Mouse (Mus musculus) embryonic facial prominence, embryonic 12.5 days (tissue): Measurements from ENCODE around the gene Ush2a. TPM values are rescaled to one million over a fixed set of nuclear protein-coding genes. Genes with fewer than 3 reads are reported as not detected.

Experiments used
- ATAC-seq: fragments of 200-750 bp; cut with Nextera tagmentation; 2 replicates; pipeline ENCODE4 v1.8.0; 2017; ENCODE audit not compliant: insufficient number of reproducible peaks, insufficient read depth, low FRiP score, low TSS enrichment
- H3K27ac ChIP-seq: fragments of 300-500 bp; sonication (generic); 2 replicates; pipeline ENCODE4 v1.5.1; 2016; ENCODE audit warnings: mild to moderate bottlenecking
- H3K27me3 ChIP-seq: fragments of 300-500 bp; sonication (generic); 2 replicates; pipeline ENCODE4 v1.6.1; 2016; ENCODE audit warnings: mild to moderate bottlenecking, moderate library complexity
- H3K36me3 ChIP-seq: fragments of 300-500 bp; sonication (generic); 2 replicates; pipeline ENCODE4 v1.6.1; 2016; ENCODE audit warnings: mild to moderate bottlenecking
- H3K4me1 ChIP-seq: fragments of 300-500 bp; sonication (generic); 2 replicates; pipeline ENCODE4 v1.6.1; 2016
- H3K4me2 ChIP-seq: fragments of 300-500 bp; sonication (generic); replicated peaks from 2 replicates; pipeline ENCODE4 v1.6.1; 2016; ENCODE audit warnings: mild to moderate bottlenecking, moderate library complexity
- H3K4me3 ChIP-seq: fragments of 300-500 bp; sonication (generic); 2 replicates; pipeline ENCODE4 v1.5.1; 2016; ENCODE audit warnings: mild to moderate bottlenecking
- H3K9ac ChIP-seq: fragments of 300-500 bp; sonication (generic); 2 replicates; pipeline ENCODE4 v1.6.1; 2016; ENCODE audit warnings: mild to moderate bottlenecking, moderate library complexity
- H3K9me3 ChIP-seq: fragments of 300-500 bp; sonication (generic); 2 replicates; pipeline ENCODE4 v1.6.1; 2016; ENCODE audit warnings: mild to moderate bottlenecking, moderate library complexity
- WGBS: fragments of 180-500 bp; shearing (Covaris S2); methylation state at CpG from one replicate; pipeline ENCODE4 v1.1.7; 2016; 5-methylcytosine and 5-hydroxymethylcytosine counted together
- polyA plus RNA-seq: library from polyadenylated mRNA; unstranded; fragments of >200 nt; fragmentation: Nextera tagmentation; extraction: Ambion mirVana; gene quantifications from 2 replicates; pipeline ENCODE4 v1.2.1, GENCODE M21; 2016

Gene Ush2a
- polyA plus RNA-seq, 1 experiment from 2014 or later, result 0.05 TPM

- no peaks in the 10 kb centered on the region for H3K4me1 ChIP-seq
- WGBS, result 60% methylated on average over 2 of the region's 2 CpGs
- H3K9me3 ChIP-seq, result no peaks in the 10 kb centered on the region
- H3K4me2 ChIP-seq, result no peak overlapping the region
- no peak overlapping the region for H3K9ac ChIP-seq
- ATAC-seq, result no peak
- H3K27ac ChIP-seq, result no peak overlapping the region
- no peaks in the 10 kb centered on the region for H3K27me3 ChIP-seq
- H3K36me3 ChIP-seq, result no peaks in the 10 kb centered on the region
- H3K4me3 ChIP-seq, result no peak overlapping the region
Observed at GRCm38 (mm10) chr1:188558911-188559310, 297.1 kb downstream of the Ush2a start.

GRCm38 (mm10) chr1:188566229-188566628 is 304.4 kb downstream of the Ush2a start:
- H3K9me3 ChIP-seq, result no peaks in the 10 kb centered on the region
- no peak overlapping the region for H3K27ac ChIP-seq
- H3K27me3 ChIP-seq, result no peaks in the 10 kb centered on the region
- H3K4me2 ChIP-seq, result no peak overlapping the region
- WGBS, result 80% methylated on average over 5 of the region's 5 CpGs
- no peak for ATAC-seq
- no peaks in the 10 kb centered on the region for H3K36me3 ChIP-seq
- H3K4me1 ChIP-seq, result no peaks in the 10 kb centered on the region
- no peak overlapping the region for H3K4me3 ChIP-seq
- H3K9ac ChIP-seq, result no peak overlapping the region

GRCm38 (mm10) chr1:188567486-188567885 is 305.7 kb downstream of the Ush2a start:
- H3K27ac ChIP-seq, result no peak overlapping the region
- H3K9me3 ChIP-seq, result no peaks in the 10 kb centered on the region
- H3K4me3 ChIP-seq, result no peak overlapping the region
- WGBS, result 74% methylated on average over 4 of the region's 4 CpGs
- no peak overlapping the region for H3K4me2 ChIP-seq
- no peaks in the 10 kb centered on the region for H3K4me1 ChIP-seq
- no peak for ATAC-seq
- no peak overlapping the region for H3K9ac ChIP-seq
- H3K27me3 ChIP-seq, result no peaks in the 10 kb centered on the region
- no peaks in the 10 kb centered on the region for H3K36me3 ChIP-seq

GRCm38 (mm10) chr1:188568295-188568961 is 306.6 kb downstream of the Ush2a start:
- no peak for ATAC-seq
- no peak overlapping the region for H3K4me2 ChIP-seq
- no peaks in the 10 kb centered on the region for H3K4me1 ChIP-seq
- 86% methylated on average over 9 of the region's 9 CpGs for WGBS
- no peaks in the 10 kb centered on the region for H3K27me3 ChIP-seq
- no peak overlapping the region for H3K27ac ChIP-seq
- no peaks in the 10 kb centered on the region for H3K36me3 ChIP-seq
- no peak overlapping the region for H3K4me3 ChIP-seq
- no peaks in the 10 kb centered on the region for H3K9me3 ChIP-seq
- no peak overlapping the region for H3K9ac ChIP-seq

GRCm38 (mm10) chr1:188576246-188576747 is 314.5 kb downstream of the Ush2a start:
- no peak overlapping the region for H3K9ac ChIP-seq
- no peaks in the 10 kb centered on the region for H3K4me1 ChIP-seq
- H3K4me3 ChIP-seq, result no peak overlapping the region
- H3K27me3 ChIP-seq, result no peaks in the 10 kb centered on the region
- no peak overlapping the region for H3K4me2 ChIP-seq
- no peaks in the 10 kb centered on the region for H3K36me3 ChIP-seq
- WGBS, result 78% methylated on average over 8 of the region's 8 CpGs
- no peak for ATAC-seq
- H3K27ac ChIP-seq, result no peak overlapping the region
- H3K9me3 ChIP-seq, result no peaks in the 10 kb centered on the region

- no peak overlapping the region for H3K9ac ChIP-seq
- H3K36me3 ChIP-seq, result no peaks in the 10 kb centered on the region
- H3K9me3 ChIP-seq, result no peaks in the 10 kb centered on the region
- H3K27ac ChIP-seq, result no peak overlapping the region
- WGBS, result 91% methylated on average over 4 of the region's 4 CpGs
- H3K4me3 ChIP-seq, result no peak overlapping the region
- no peak overlapping the region for H3K4me2 ChIP-seq
- no peaks in the 10 kb centered on the region for H3K4me1 ChIP-seq
- ATAC-seq, result no peak
- no peaks in the 10 kb centered on the region for H3K27me3 ChIP-seq
Observed at GRCm38 (mm10) chr1:188577376-188577775, 315.6 kb downstream of the Ush2a start.

- 30% methylated on average over 4 of the region's 4 CpGs for WGBS
- Histone ChIP-seq H3K9ac (no peak overlapping the region), H3K4me1 (no peaks in the 10 kb centered on the region), H3K4me3 (no peak overlapping the region), H3K36me3 (no peaks in the 10 kb centered on the region), H3K4me2 (no peak overlapping the region), H3K27me3 (no peaks in the 10 kb centered on the region), H3K9me3 (no peaks in the 10 kb centered on the region), H3K27ac (no peak overlapping the region)
- no peak for ATAC-seq
Observed at GRCm38 (mm10) chr1:188581136-188581535, 319.3 kb downstream of the Ush2a start.

DNA sequence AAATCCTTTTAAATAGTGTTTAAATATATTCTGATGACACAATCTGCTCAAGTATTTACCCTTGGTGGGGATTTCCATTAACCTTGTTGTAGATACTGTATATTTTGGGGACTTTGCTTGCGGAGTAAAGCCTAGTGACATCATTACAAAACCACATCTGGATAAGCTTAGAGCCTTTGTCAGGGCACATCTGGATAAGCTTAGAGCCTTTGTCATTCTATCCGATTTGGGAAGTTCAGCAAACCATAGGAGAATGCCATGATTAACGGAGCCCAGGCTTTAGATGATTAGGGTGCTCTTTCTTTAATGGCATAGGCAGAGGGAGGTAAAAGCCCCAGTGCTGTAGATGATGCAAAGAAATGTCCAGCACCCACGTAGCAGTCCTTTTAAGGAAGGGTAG is 333.4 kb downstream of the Ush2a start:
- Histone ChIP-seq H3K4me3 (no peak overlapping the region), H3K9ac (no peak overlapping the region), H3K4me1 (0 out of 2 replicates have a peak, but pooled peaks cover 3% of the 10 kb centered on the region), H3K36me3 (no peaks in the 10 kb centered on the region), H3K27me3 (no peaks in the 10 kb centered on the region), H3K4me2 (no peak overlapping the region), H3K27ac (no peak overlapping the region), H3K9me3 (no peaks in the 10 kb centered on the region)
- no peak for ATAC-seq
- WGBS, result 21% methylated on average over 4 of the region's 4 CpGs

- Histone ChIP-seq H3K9me3 (no peaks in the 10 kb centered on the region), H3K4me1 (0 out of 2 replicates have a peak, but pooled peaks cover 3% of the 10 kb centered on the region), H3K4me2 (no peak overlapping the region), H3K4me3 (no peak overlapping the region), H3K27me3 (no peaks in the 10 kb centered on the region), H3K27ac (no peak overlapping the region), H3K9ac (no peak overlapping the region), H3K36me3 (no peaks in the 10 kb centered on the region)
- no peak for ATAC-seq
- WGBS, result 89% methylated on average over 7 of the region's 7 CpGs
Observed at GRCm38 (mm10) chr1:188598052-188598451, 336.2 kb downstream of the Ush2a start.

GRCm38 (mm10) chr1:188599134-188599533 is 337.3 kb downstream of the Ush2a start:
- no peak overlapping the region for H3K4me3 ChIP-seq
- no peaks in the 10 kb centered on the region for H3K27me3 ChIP-seq
- WGBS, result 90% methylated on average over 8 of the region's 8 CpGs
- no peak overlapping the region for H3K9ac ChIP-seq
- H3K4me2 ChIP-seq, result no peak overlapping the region
- ATAC-seq, result no peak
- no peaks in the 10 kb centered on the region for H3K36me3 ChIP-seq
- no peaks in the 10 kb centered on the region for H3K9me3 ChIP-seq
- no peak overlapping the region for H3K27ac ChIP-seq
- H3K4me1 ChIP-seq, result 0 out of 2 replicates have a peak, but pooled peaks cover 3% of the 10 kb centered on the region

DNA sequence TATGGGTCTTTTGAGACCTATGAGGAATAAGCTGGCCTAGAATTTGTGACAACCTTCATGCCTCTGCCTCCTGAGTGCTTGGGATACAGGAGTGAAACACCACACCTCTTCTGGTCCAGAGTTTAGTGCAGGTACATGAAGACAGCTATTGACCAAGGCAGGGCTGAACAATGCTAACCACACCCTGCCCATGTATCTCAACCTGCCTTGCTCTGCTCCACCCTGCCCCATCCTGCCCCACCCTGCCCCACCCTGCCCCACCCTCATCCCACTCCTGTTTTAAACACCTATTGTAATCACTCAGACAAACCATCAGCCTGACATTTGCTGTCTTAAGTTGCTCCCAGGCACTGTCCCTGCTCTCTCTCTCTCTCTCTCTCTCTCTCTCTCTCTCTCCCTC is 344.6 kb downstream of the Ush2a start:
- no peaks in the 10 kb centered on the region for H3K9me3 ChIP-seq
- no peak overlapping the region for H3K4me3 ChIP-seq
- H3K27me3 ChIP-seq, result no peaks in the 10 kb centered on the region
- no peaks in the 10 kb centered on the region for H3K36me3 ChIP-seq
- no peaks in the 10 kb centered on the region for H3K4me1 ChIP-seq
- H3K4me2 ChIP-seq, result no peak overlapping the region
- no peak for ATAC-seq
- H3K27ac ChIP-seq, result no peak overlapping the region
- H3K9ac ChIP-seq, result no peak overlapping the region

DNA sequence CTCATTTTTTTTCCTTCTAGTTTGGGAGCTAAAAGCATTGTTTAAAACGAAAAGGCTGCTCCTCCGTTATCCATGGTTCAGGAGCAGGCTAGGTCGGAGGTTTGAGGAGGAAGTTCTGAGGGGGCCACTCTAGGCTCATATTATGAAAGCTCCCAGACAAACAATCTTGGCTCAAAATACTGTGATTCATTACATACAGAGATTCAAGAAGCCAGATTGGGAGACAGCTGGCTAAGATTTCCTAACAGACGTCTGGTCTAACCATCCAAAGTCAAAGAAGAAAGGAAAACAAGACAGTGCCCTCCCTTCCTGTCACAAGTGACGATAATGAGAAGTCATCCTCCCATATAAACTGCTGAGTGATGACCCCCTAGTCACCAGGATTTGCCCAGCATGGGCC is 354.7 kb downstream of the Ush2a start:
- H3K4me2 ChIP-seq, result no peak overlapping the region
- no peaks in the 10 kb centered on the region for H3K36me3 ChIP-seq
- no peaks in the 10 kb centered on the region for H3K9me3 ChIP-seq
- H3K4me1 ChIP-seq, result no peaks in the 10 kb centered on the region
- H3K27ac ChIP-seq, result no peak overlapping the region
- ATAC-seq, result no peak
- no peaks in the 10 kb centered on the region for H3K27me3 ChIP-seq
- no peak overlapping the region for H3K4me3 ChIP-seq
- 74% methylated on average over 5 of the region's 5 CpGs for WGBS
- no peak overlapping the region for H3K9ac ChIP-seq
